Mouse (Mus musculus) brain, embryonic 18.5 days (tissue): Measurements from ENCODE around the gene Slc24a2.

Experiments
- DNase-seq: peaks from one replicate; pipeline ENCODE4 v3.0.0-alpha.2; 2012; ENCODE audit warnings: low read depth, low spot score

Slc24a2 gene

GRCm38 (mm10) chr4:87043296-87043695 is 187.0 kb downstream of the Slc24a2 start:
- DNase-seq, result no peak

GRCm38 (mm10) chr4:87041412-87041997 is 188.8 kb downstream of the Slc24a2 start:
- no peak for DNase-seq

GRCm38 (mm10) chr4:87037592-87037991 is 192.7 kb downstream of the Slc24a2 start:
- DNase-seq, result no peak

GRCm38 (mm10) chr4:87036507-87036906 is 193.8 kb downstream of the Slc24a2 start:
- DNase-seq, result no peak

GRCm38 (mm10) chr4:87035701-87036100 is 194.6 kb downstream of the Slc24a2 start:
- no peak for DNase-seq

- DNase-seq, result no peak
These were observed 197.6 kb downstream of the Slc24a2 start for GRCm38 (mm10) chr4:87032632-87033031.

- DNase-seq, result no peak
These were observed 199.2 kb downstream of the Slc24a2 start for GRCm38 (mm10) chr4:87031076-87031475.

- DNase-seq, result no peak
These were observed 203.7 kb downstream of the Slc24a2 start for GRCm38 (mm10) chr4:87026311-87027151.

GRCm38 (mm10) chr4:87024556-87024955 is 205.7 kb downstream of the Slc24a2 start:
- DNase-seq, result peak; percentile 50

- no peak for DNase-seq
These were observed 208.7 kb downstream of the Slc24a2 start for GRCm38 (mm10) chr4:87021542-87021941.

GRCm38 (mm10) chr4:87019486-87020105 is 210.7 kb downstream of the Slc24a2 start:
- no peak for DNase-seq

GRCm38 (mm10) chr4:87018073-87018997 is 211.9 kb downstream of the Slc24a2 start:
- no peak for DNase-seq

- no peak for DNase-seq
These were observed 212.8 kb downstream of the Slc24a2 start for GRCm38 (mm10) chr4:87017464-87017863.

GRCm38 (mm10) chr4:87015746-87016145 is 214.5 kb downstream of the Slc24a2 start:
- DNase-seq, result no peak

GRCm38 (mm10) chr4:87013721-87014620 is 216.3 kb downstream of the Slc24a2 start:
- DNase-seq, result no peak

- DNase-seq, result no peak
These were observed 237.8 kb downstream of the Slc24a2 start for GRCm38 (mm10) chr4:86992470-86992869.

- DNase-seq, result no peak
These were observed 241.0 kb downstream of the Slc24a2 start for GRCm38 (mm10) chr4:86989301-86989700.

- no peak for DNase-seq
These were observed 242.4 kb downstream of the Slc24a2 start for GRCm38 (mm10) chr4:86987846-86988245.

GRCm38 (mm10) chr4:86977272-86977671 is 253.0 kb downstream of the Slc24a2 start:
- DNase-seq, result no peak

GRCm38 (mm10) chr4:86957576-86958411 is 272.5 kb downstream of the Slc24a2 start:
- peak; percentile 42 for DNase-seq
